Comparison of ENCODE assay signal across 39 mouse cellular contexts in genomic region chr10:116984836-116985235, GRCm38 (mm10). TPM values are rescaled to one million over a fixed set of nuclear protein-coding genes. Genes with fewer than 3 reads are reported as not detected.
"Had no signal": no experiment of that assay in that cellular context is flagged by ENCODE, and none has a peak within 500 bp of the region (broad histone marks: within the 10 kb centered on the region; RNA-seq: fewer than 3 reads in every experiment).

No protein-coding gene starts in this region.

- H3K27ac ChIP-seq: embryonic facial prominence, embryonic 10.5 days; embryonic facial prominence, embryonic 12.5 days; embryonic facial prominence, embryonic 13.5 days; embryonic facial prominence, embryonic 15.5 days; forebrain, embryonic 10.5 days; forebrain, embryonic 12.5 days; forebrain, embryonic 15.5 days; gastrocnemius, adult 2 months; heart, adult 2 months; heart, embryonic 10.5 days had no signal

- H3K36me3 ChIP-seq: embryonic facial prominence, embryonic 10.5 days; embryonic facial prominence, embryonic 12.5 days; embryonic facial prominence, embryonic 13.5 days; embryonic facial prominence, embryonic 15.5 days; forebrain, embryonic 10.5 days; forebrain, embryonic 12.5 days; forebrain, embryonic 15.5 days; heart, embryonic 10.5 days had no signal

- H3K9me3 ChIP-seq: embryonic facial prominence, embryonic 10.5 days; embryonic facial prominence, embryonic 12.5 days; embryonic facial prominence, embryonic 13.5 days; embryonic facial prominence, embryonic 15.5 days; forebrain, embryonic 10.5 days; forebrain, embryonic 12.5 days; forebrain, embryonic 15.5 days; heart, embryonic 10.5 days had no signal

- H3K4me1 ChIP-seq: embryonic facial prominence, embryonic 15.5 days had no signal

- H3K9ac ChIP-seq: embryonic facial prominence, embryonic 12.5 days; embryonic facial prominence, embryonic 13.5 days; embryonic facial prominence, embryonic 15.5 days; forebrain, embryonic 12.5 days; forebrain, embryonic 15.5 days; forebrain, postnatal 0 days had no signal

- H3K4me2 ChIP-seq: embryonic facial prominence, embryonic 12.5 days; embryonic facial prominence, embryonic 13.5 days; embryonic facial prominence, embryonic 15.5 days; forebrain, embryonic 12.5 days; forebrain, embryonic 15.5 days had no signal

- DNase-seq: cerebellum, adult 2 months; cerebellum, adult 8-10 months; cerebellum, adult 9-10 months; cerebellum, adult 9-11 months; cerebellum, postnatal 10 days; cerebellum, postnatal 14 days; cerebellum, postnatal 25 days; cerebellum, postnatal 36 days; embryo, embryonic 11 days; forebrain, postnatal 0 days; gastrocnemius, adult 2 months; gastrocnemius, postnatal 10 days; gastrocnemius, postnatal 14 days; gastrocnemius, postnatal 25 days; gastrocnemius, postnatal 36 days; heart, adult 18-20 months; heart, adult 2 months had no signal

- H3K27me3 ChIP-seq: embryonic facial prominence, embryonic 12.5 days; embryonic facial prominence, embryonic 13.5 days; embryonic facial prominence, embryonic 15.5 days; forebrain, embryonic 12.5 days; forebrain, embryonic 15.5 days had no signal

- ATAC-seq: forebrain, embryonic 15.5 days; forebrain, embryonic 16.5 days; forebrain, postnatal 0 days had no signal

- H3K4me3 ChIP-seq: embryonic facial prominence, embryonic 10.5 days; embryonic facial prominence, embryonic 12.5 days; embryonic facial prominence, embryonic 13.5 days; embryonic facial prominence, embryonic 15.5 days; erythroblast, embryonic 14.5 days; forebrain, embryonic 10.5 days; forebrain, embryonic 12.5 days; forebrain, embryonic 15.5 days; gastrocnemius, adult 2 months; heart, adult 2 months; heart, embryonic 10.5 days had no signal

RNA-seq across cellular contexts. Expression of gene Best3, which starts 1.3 kb away (rescaled TPM):
- total RNA-seq: common myeloid progenitor, adult 5-6 weeks; forebrain, postnatal 0 days; granulocyte monocyte progenitor cell, adult 5-6 weeks had no signal
- polyA plus RNA-seq: erythroblast, embryonic 14.5 days; forebrain, embryonic 10.5 days; forebrain, embryonic 16.5 days had no signal

RNA-seq across cellular contexts. Expression of gene Gm10271, which starts 12.4 kb away (rescaled TPM):
- total RNA-seq: common myeloid progenitor, adult 5-6 weeks; forebrain, postnatal 0 days; gastrocnemius, adult 18-20 months; gastrocnemius, adult 2 months; gastrocnemius, adult 8-10 months; gastrocnemius, postnatal 10 days; gastrocnemius, postnatal 14 days; gastrocnemius, postnatal 25 days; gastrocnemius, postnatal 36 days; gastrocnemius, postnatal 4 days; granulocyte monocyte progenitor cell, adult 5-6 weeks; heart, adult 18-20 months; heart, adult 2 months; heart, adult 8-10 months had no signal
- polyA plus RNA-seq: cerebellum, adult 2 months; cortical plate, adult 2 months; embryonic facial prominence, embryonic 10.5 days; embryonic facial prominence, embryonic 11.5 days; embryonic facial prominence, embryonic 12.5 days; embryonic facial prominence, embryonic 13.5 days; embryonic facial prominence, embryonic 14.5 days; embryonic facial prominence, embryonic 15.5 days; erythroblast, embryonic 14.5 days; forebrain, embryonic 10.5 days; forebrain, embryonic 11.5 days; forebrain, embryonic 12.5 days; forebrain, embryonic 15.5 days; forebrain, embryonic 16.5 days; forebrain, postnatal 0 days; frontal cortex, adult 2 months; gonadal fat pad, adult 2 months; heart, adult 2 months; heart, embryonic 10.5 days had no signal
